Mouse (Mus musculus) retina, postnatal 7 days (tissue): ENCODE measurements around the gene Hspb2.

Experiments used
- DNase-seq: peaks from one replicate; pipeline ENCODE4 v3.0.0-alpha.2; 2012; ENCODE audit warnings: low read depth, low spot score

Gene Hspb2

DNA sequence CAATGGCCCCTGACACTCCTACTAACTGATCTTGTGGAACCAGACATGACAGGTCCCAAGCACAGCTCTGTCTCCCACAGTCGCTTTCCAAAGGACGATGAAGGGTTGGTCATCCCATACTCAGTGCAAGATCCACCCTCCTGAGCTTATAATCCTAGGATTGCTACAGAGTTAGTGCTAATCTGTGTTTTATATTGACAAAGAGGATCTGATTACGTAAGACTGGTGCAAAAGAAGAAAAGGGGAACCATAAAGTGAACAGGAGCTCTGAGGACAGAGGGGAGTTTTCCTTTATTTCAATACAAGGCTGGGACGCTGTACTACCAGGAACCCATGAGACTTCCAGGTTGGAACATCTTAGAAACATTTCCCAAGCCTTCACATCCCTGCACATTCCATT, 40.8 kb downstream of the Hspb2 start:
- no peak for DNase-seq

DNA sequence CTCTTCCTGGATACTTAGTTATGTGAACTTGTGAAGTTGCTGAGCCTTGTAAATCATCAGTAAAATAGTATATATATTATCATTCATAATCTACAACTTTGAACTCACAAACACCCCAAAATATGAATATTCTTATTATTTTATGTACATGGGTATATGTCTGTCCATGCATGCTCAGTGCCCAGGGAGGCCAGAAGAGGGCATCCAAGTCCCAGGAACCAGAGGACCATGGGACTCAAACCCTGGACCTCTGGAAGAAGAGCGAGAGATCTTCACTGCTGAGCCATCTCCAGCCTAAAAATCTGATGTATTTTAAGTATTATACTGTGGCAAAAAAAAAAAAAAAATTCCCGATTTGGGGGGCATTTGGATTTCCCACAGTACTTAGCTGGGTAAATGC, 43.0 kb downstream of the Hspb2 start:
- no peak for DNase-seq

DNA sequence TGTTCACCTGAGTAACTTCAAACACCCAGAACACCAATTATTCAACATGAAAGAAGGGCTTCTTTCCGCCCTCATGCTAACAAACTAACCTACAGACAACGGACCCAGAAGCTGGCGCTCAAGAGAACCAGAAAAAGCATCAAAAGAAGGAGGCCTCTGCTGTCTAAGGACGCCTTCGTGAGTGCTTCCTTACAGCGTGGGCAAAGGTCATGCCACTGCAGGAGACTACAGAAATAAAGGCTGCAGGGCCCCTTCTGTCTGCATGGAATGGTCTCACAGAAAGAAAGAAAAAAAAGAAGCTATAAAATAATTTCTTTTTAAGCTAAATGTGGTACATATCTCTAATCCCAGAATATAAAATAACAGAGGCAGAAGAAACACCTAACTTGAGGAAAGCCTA, 47.2 kb downstream of the Hspb2 start:
- DNase-seq, result no peak
